Mouse (Mus musculus) left cerebral cortex, postnatal 4 days (tissue): Measurements from ENCODE around the gene Cdh23. TPM values are rescaled to one million over a fixed set of nuclear protein-coding genes. Genes with fewer than 3 reads are reported as not detected.

Source experiments
- DNase-seq: peaks from one replicate; pipeline ENCODE4 v3.0.0-alpha.2; 2022
- intact Hi-C: fragments of 180-260 bp; cut with DNase I; formaldehyde crosslinking; loops from one replicate; pipeline ENCODE4 v1.15.1; 2025
- total RNA-seq, 2 experiments: library from RNA; stranded (reverse); gene quantifications; 2 replicates each; pipeline ENCODE4 v1.2.3; 2021

Cdh23 gene
- total RNA-seq, 2 experiments from 2014 or later = 1.3 to 1.8 TPM

DNA sequence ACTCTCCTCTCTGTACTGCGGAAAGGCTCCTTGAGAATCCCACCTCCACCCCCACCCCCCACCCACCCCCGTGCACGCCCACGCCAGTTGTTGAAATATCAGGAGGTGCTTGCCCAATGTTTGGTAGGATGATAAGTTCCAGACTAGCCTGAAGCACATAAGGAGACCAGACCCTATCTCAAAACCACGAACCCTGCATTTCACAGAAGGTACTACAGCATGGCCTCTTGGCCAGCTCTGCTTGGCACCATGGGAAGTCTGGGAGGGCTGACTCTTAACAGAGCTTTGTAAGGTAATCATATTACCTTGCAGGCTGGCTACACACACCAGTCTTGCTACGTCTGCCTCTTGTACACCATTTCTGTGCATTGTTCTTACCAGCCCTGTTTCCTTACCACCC is 424.0 kb downstream of the Cdh23 start:
- no peak for DNase-seq
- intact Hi-C loops = no loop called here

GRCm38 (mm10) chr10:60271015-60271414 is 425.3 kb downstream of the Cdh23 start:
- no peak for DNase-seq
- intact Hi-C loops = no loop called here

DNA sequence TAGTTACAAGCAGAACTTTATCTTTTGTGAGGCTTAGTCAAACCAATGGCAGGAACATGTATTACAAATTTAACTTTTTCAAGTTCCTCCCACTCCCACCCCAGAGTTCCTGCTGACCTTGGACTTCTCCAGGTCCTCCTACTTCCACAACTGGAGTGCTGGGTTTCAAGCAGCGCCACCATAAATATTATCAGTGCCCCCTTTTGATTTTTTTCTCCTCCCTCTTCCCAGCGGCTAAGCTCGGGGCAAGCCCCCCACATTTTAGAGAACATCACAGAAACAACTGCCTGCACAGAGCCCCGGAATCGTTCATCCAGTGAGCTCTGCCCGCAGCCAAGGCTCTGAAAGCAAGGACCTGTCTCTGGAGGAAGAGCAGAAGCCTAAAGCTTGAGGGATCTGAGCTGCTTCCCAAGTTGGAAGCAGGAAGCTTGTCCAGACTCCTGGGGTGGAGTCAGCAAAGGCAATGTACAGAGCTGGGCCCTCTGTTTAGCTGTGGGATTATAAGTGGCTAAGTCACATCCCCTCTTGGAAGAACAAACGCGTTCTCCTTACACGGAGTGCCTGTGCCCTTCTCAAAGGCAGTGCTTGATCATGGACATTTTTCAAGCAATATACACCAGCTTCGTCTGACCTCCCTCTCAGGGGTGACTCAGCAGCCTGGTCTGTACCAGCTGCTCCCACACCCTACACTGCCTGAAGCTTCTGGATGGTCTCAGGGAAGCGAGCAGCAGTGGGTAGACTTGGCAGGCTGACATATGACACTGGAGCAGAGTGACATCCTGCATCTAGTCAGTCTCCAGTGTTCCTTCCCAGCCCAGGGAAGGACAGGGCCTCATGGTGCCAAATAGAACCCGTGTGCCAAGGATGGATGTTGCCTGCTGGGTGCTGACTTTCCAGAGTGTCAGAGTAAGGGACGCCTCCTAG is 426.9 kb downstream of the Cdh23 start:
- intact Hi-C loops = no loop called here

GRCm38 (mm10) chr10:60268738-60269137 is 427.6 kb downstream of the Cdh23 start:
- DNase-seq = no peak
- intact Hi-C loops = no loop called here

More for the DNA sequence above, 426.9 kb downstream of the Cdh23 start:
- no peak for DNase-seq

DNA sequence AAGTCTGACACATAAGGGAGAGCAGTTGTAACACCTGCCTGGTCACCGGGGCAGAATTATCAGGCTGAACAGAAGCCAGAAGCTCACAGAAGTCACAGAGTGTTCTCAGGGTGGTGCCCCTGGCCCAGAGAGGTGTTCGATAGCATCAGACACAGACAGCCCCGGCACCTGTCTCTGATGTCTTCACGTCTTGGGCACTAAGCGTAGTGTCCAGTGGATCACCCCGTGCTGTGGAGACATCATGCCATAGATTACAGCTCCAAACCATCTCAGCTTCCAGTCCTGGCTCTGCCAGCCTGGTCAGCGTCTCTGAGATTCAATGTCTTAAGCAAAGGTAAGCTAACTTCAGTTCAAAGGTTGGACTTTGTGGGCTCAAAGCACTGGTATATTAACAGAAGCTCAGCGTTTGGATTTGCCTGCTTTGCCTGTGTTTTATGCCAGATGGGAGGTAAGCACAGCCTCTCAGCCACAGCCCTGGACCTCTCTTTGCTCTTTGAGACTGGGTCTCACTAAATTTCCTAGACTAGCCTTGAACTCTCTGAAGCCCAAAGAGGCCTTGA is 429.4 kb downstream of the Cdh23 start:
- intact Hi-C loops = no loop called here
- DNase-seq = no peak

DNA sequence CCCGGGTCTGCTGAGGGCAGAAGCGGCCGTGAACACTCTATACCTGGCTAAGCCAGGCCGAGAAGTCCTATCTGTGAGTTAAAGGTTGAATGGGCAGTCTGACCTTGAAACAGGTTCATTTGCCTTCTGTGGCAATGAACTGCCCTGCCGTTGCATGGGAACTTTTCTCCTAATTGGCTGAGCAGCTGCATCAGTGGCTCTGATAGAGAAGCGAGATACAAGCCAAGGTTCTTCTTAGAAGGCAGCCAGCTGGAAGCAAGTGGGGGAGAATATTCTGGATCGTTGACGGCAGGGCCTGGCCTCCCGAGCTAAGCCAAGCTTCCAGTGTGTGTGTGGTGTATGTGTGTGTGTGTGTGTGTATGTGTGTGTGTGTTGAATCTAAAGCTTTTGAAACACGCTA is 431.0 kb downstream of the Cdh23 start:
- intact Hi-C loops = no loop called here
- peak; percentile 50 for DNase-seq

- DNase-seq = no peak
- intact Hi-C loops = no loop called here
These were observed 432.9 kb downstream of the Cdh23 start for GRCm38 (mm10) chr10:60263351-60263750.

- peak; percentile 89 for DNase-seq
- intact Hi-C loops = no loop called here
These were observed 433.9 kb downstream of the Cdh23 start for GRCm38 (mm10) chr10:60262386-60262785.

DNA sequence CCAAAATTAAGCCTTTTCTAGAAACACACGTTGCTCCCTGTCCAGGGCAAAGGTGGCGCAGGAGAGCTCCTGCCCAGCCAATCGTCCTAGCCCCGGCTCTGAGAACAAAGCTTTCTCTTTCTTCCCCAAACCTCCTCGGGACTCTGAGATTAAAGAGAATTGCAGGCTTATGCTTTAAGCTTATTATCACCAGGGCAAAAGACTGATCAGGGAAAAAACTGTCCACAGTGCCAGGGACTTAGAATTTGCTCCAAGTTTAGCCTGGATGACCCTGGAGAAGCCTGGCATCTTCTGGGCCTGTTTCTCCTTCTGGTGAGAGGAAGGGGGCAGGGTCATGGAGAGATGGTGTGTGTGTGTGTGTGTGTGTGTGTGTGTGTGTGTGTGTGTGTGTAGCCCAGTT is 434.8 kb downstream of the Cdh23 start:
- intact Hi-C loops = no loop called here
- DNase-seq = no peak

DNA sequence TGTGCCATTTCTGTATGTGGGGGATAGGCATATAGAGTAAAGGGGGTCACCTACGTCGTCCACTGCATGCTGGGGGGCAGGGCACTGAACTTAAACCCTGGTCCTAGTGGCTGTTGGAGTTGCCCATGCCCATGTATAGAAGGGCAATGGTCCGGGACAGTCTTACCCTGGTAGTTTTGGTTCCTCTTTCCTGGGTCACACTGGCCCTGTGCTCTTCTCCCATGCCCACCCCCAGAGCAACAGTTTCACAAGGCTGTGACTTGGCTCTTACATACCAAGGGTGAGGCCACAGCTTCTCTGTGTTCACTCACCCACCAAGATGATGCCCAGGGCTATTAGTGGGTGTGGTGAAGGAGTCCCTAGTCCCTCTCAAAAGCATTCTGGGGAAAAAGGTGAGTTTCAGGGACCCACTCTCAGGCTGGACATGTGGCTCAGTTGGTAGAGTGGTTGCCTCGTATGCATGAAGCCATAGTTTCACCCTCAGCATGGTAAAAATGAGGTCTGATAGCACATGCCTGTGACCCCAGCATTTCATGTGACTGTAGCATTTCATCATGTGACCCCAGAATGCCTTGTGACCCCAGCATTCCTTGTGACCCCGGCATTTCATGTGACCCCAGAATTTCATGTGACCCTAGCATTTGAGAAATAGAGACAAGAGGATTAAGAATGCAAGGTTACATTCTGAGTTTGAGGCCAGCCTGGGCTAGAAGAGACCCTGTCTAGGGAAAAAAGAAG is 435.6 kb downstream of the Cdh23 start:
- intact Hi-C loops = no loop called here
- no peak for DNase-seq

DNA sequence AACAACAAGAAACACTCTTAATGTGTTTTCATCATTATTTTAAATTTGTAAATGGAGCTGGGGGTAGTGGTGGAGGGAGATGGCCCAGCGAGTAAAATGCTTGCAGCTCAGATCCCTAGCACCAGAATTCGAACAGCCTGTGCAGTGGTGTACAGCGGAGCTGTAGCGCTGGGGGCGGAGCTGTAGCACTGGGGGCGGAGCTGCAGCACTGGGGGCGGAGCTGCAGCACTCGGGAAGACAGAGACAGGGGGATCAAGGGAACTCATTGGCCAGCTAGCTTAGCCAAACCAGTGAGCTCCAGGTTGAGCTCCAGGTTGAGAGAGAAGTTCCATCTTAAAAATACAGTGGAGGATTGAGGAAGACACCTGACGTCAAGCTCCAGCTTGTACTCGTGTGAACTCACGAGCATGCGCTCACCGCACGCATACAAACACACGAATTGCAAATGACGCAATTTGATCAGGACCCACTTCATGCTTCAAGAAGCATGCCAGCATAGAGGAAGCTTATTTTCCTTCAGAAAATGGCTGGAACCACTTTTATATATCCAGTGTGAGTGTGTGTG is 438.9 kb downstream of the Cdh23 start:
- no peak for DNase-seq

DNA sequence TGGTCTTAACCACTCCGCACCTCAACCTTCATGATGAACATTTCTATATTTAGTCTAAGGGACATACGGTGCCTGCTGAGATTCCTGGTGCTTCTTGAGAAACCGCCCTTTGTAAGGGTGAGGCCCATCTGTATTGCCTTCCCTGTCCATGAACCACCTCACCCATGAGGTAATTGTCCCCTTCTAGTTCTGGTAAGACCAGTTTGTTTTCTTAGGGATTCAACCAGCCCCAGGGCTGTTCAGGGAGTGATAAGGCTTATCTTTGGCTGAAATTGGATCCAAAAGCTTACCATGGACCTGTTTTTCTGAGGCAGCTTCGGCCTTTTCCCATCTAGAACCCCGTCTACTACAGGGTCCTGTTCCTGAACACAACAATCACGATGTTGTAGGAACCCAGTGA is 440.2 kb downstream of the Cdh23 start:
- intact Hi-C loops = no loop called here

More for the DNA sequence above, 438.9 kb downstream of the Cdh23 start:
- intact Hi-C loops = no loop called here

More for the DNA sequence above, 440.2 kb downstream of the Cdh23 start:
- DNase-seq = no peak

Other genes starting within 250 kb of the Cdh23 start
- 10 to 100 TPM; 16.3 to 19.6 TPM for gene Slc29a3, start 56.3 kb upstream of the Cdh23 start, total RNA-seq
- 1 to 10 TPM; 7.2 to 9.1 TPM for gene Unc5b, start 135.1 kb upstream of the Cdh23 start, total RNA-seq